Mouse (Mus musculus) embryonic fibroblast, embryonic 13.5 days (primary cell): ENCODE measurements at regions not wholly inside any gene's neighbourhood (a gene's known extent, or its start where the extent isn't known, plus 50 kb on each side); places are given as distances from the start of the nearest gene placed in this dataset.
"Not testable (repeated sequence)": the region's sequence is repeated elsewhere in the genome, so short reads cannot be mapped to it uniquely, and the experiment has no call there.

Source experiments
- CTCF ChIP-seq: IDR thresholded peaks from 2 replicates; pipeline ENCODE4 v1.5.1; 2011; ENCODE audit warnings: mild to moderate bottlenecking, control low read depth, low read length, moderate library complexity, borderline replicate concordance; ENCODE audit not compliant: insufficient read depth
- POLR2A ChIP-seq: IDR thresholded peaks from 2 replicates; pipeline ENCODE4 v1.6.1; 2011; ENCODE audit warnings: low read depth, mild to moderate bottlenecking, control low read depth, low read length, moderate library complexity

DNA sequence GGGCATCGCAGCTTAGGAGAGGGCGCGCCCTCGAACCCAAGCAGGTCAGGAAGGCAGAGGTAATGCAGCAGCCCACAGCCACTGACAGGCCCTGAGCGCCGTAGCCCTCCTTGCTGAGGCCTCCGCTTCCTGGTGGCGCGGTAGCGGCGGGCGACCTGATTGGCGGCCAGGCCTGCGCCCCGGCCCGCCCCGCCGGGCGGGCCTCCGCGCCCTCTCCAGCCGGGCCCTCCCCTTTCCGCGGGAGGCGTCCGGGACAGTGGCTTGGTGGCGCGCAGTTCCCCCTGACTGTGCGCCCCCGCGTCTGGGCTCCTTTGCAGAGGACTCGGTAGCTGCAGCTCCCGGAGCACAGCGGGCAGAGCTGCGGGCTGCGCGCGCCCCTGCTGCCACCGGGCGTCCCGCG lies 242.1 kb downstream of the Gm21863 start:
- not testable (repeated sequence) for TF ChIP-seq CTCF
- TF ChIP-seq POLR2A = peak; percentile 81
